Mouse (Mus musculus): ENCODE measurements around the gene Ncoa1. TPM values are rescaled to one million over a fixed set of nuclear protein-coding genes. Genes with fewer than 3 reads are reported as not detected.

Ncoa1 gene
- polyA plus RNA-seq, 1 experiment from 2014 or later: 9.5 TPM

GRCm38 (mm10) chr12:4506810-4507430 lies 29.9 kb upstream of the Ncoa1 start:
- no peak for ATAC-seq (replicated peaks; ENCODE audit: low FRiP score, low TSS enrichment, low read depth)

GRCm38 (mm10) chr12:4505298-4505697 lies 28.3 kb upstream of the Ncoa1 start:
- 80% methylated on average over 6 of the region's 6 CpGs for WGBS
- H3K27me3 ChIP-seq (replicated peaks; ENCODE audit: control insufficient read depth, insufficient read depth, low read length): no peaks in the 10 kb centered on the region
- no peak for ATAC-seq (replicated peaks; ENCODE audit: low FRiP score, low TSS enrichment, low read depth)

More at GRCm38 (mm10) chr12:4506810-4507430, 29.9 kb upstream of the Ncoa1 start:
- H3K4me3 ChIP-seq (ENCODE audit: low read depth, low read length): no peak overlapping the region
- no peak overlapping the region for H3K4me2 ChIP-seq (ENCODE audit: low read length)
- H3K27me3 ChIP-seq (replicated peaks; ENCODE audit: control insufficient read depth, insufficient read depth, low read length): no peaks in the 10 kb centered on the region
- H3K36me3 ChIP-seq (ENCODE audit: control insufficient read depth, insufficient read depth, low read length): no peaks in the 10 kb centered on the region
- 36% methylated on average over 7 of the region's 7 CpGs for WGBS
- H3K4me1 ChIP-seq (replicated peaks; ENCODE audit: control insufficient read depth, insufficient read depth, low read length): no peaks in the 10 kb centered on the region
- H3K9ac ChIP-seq (ENCODE audit: low read length): no peak overlapping the region
- DNase-seq (ENCODE audit: low spot score): peak; percentile 41
- no peak overlapping the region for H3K27ac ChIP-seq (ENCODE audit: low read depth)
- H3K9me3 ChIP-seq (ENCODE audit: control insufficient read depth, low read length): no peaks in the 10 kb centered on the region

GRCm38 (mm10) chr12:4503673-4504326 lies 26.8 kb upstream of the Ncoa1 start:
- no peaks in the 10 kb centered on the region for H3K27me3 ChIP-seq (replicated peaks; ENCODE audit: control insufficient read depth, insufficient read depth, low read length)
- WGBS: 82% methylated on average over 2 of the region's 2 CpGs
- H3K4me2 ChIP-seq (ENCODE audit: low read length): no peak overlapping the region
- H3K36me3 ChIP-seq (ENCODE audit: control insufficient read depth, insufficient read depth, low read length): no peaks in the 10 kb centered on the region
- H3K4me3 ChIP-seq (ENCODE audit: low read depth, low read length): no peak overlapping the region
- no peak overlapping the region for H3K9ac ChIP-seq (ENCODE audit: low read length)
- no peaks in the 10 kb centered on the region for H3K9me3 ChIP-seq (ENCODE audit: control insufficient read depth, low read length)
- no peaks in the 10 kb centered on the region for H3K4me1 ChIP-seq (replicated peaks; ENCODE audit: control insufficient read depth, insufficient read depth, low read length)
- no peak for ATAC-seq (replicated peaks; ENCODE audit: low FRiP score, low TSS enrichment, low read depth)
- no peak overlapping the region for H3K27ac ChIP-seq (ENCODE audit: low read depth)
- DNase-seq (ENCODE audit: low spot score): no peak

More at GRCm38 (mm10) chr12:4505298-4505697, 28.3 kb upstream of the Ncoa1 start:
- H3K4me2 ChIP-seq (ENCODE audit: low read length): no peak overlapping the region
- DNase-seq (ENCODE audit: low spot score): peak; percentile 37
- no peak overlapping the region for H3K27ac ChIP-seq (ENCODE audit: low read depth)
- no peaks in the 10 kb centered on the region for H3K36me3 ChIP-seq (ENCODE audit: control insufficient read depth, insufficient read depth, low read length)
- no peak overlapping the region for H3K4me3 ChIP-seq (ENCODE audit: low read depth, low read length)
- H3K9ac ChIP-seq (ENCODE audit: low read length): no peak overlapping the region
- no peaks in the 10 kb centered on the region for H3K4me1 ChIP-seq (replicated peaks; ENCODE audit: control insufficient read depth, insufficient read depth, low read length)
- no peaks in the 10 kb centered on the region for H3K9me3 ChIP-seq (ENCODE audit: control insufficient read depth, low read length)

- H3K9me3 ChIP-seq (ENCODE audit: control insufficient read depth, low read length): no peaks in the 10 kb centered on the region
- WGBS: 42% methylated on average over 3 of the region's 3 CpGs
Observed at GRCm38 (mm10) chr12:4501916-4502315, 24.9 kb upstream of the Ncoa1 start.

GRCm38 (mm10) chr12:4500516-4500915 lies 23.5 kb upstream of the Ncoa1 start:
- H3K9ac ChIP-seq (ENCODE audit: low read length): no peak overlapping the region
- ATAC-seq (replicated peaks; ENCODE audit: low FRiP score, low TSS enrichment, low read depth) (no peak), DNase-seq (ENCODE audit: low spot score) (no peak)
- no peaks in the 10 kb centered on the region for H3K36me3 ChIP-seq (ENCODE audit: control insufficient read depth, insufficient read depth, low read length)
- WGBS: 94% methylated on average over 4 of the region's 4 CpGs
- H3K27me3 ChIP-seq (replicated peaks; ENCODE audit: control insufficient read depth, insufficient read depth, low read length): no peaks in the 10 kb centered on the region
- H3K27ac ChIP-seq (ENCODE audit: low read depth): no peak overlapping the region
- H3K4me3 ChIP-seq (ENCODE audit: low read depth, low read length): no peak overlapping the region
- no peaks in the 10 kb centered on the region for H3K9me3 ChIP-seq (ENCODE audit: control insufficient read depth, low read length)
- no peaks in the 10 kb centered on the region for H3K4me1 ChIP-seq (replicated peaks; ENCODE audit: control insufficient read depth, insufficient read depth, low read length)
- H3K4me2 ChIP-seq (ENCODE audit: low read length): no peak overlapping the region

More at GRCm38 (mm10) chr12:4501916-4502315, 24.9 kb upstream of the Ncoa1 start:
- Histone ChIP-seq H3K4me3 (ENCODE audit: low read depth, low read length) (no peak overlapping the region), H3K4me1 (replicated peaks; ENCODE audit: control insufficient read depth, insufficient read depth, low read length) (no peaks in the 10 kb centered on the region), H3K27me3 (replicated peaks; ENCODE audit: control insufficient read depth, insufficient read depth, low read length) (no peaks in the 10 kb centered on the region), H3K36me3 (ENCODE audit: control insufficient read depth, insufficient read depth, low read length) (no peaks in the 10 kb centered on the region), H3K9ac (ENCODE audit: low read length) (no peak overlapping the region), H3K27ac (ENCODE audit: low read depth) (no peak overlapping the region), H3K4me2 (ENCODE audit: low read length) (no peak overlapping the region)
- DNase-seq (ENCODE audit: low spot score): no peak
- no peak for ATAC-seq (replicated peaks; ENCODE audit: low FRiP score, low TSS enrichment, low read depth)

- H3K4me3 ChIP-seq (ENCODE audit: low read depth, low read length): no peak overlapping the region
- no peaks in the 10 kb centered on the region for H3K27me3 ChIP-seq (replicated peaks; ENCODE audit: control insufficient read depth, insufficient read depth, low read length)
- H3K36me3 ChIP-seq (ENCODE audit: control insufficient read depth, insufficient read depth, low read length): no peaks in the 10 kb centered on the region
- no peaks in the 10 kb centered on the region for H3K9me3 ChIP-seq (ENCODE audit: control insufficient read depth, low read length)
- no peak overlapping the region for H3K4me2 ChIP-seq (ENCODE audit: low read length)
- ATAC-seq (replicated peaks; ENCODE audit: low FRiP score, low TSS enrichment, low read depth): no peak
- DNase-seq (ENCODE audit: low spot score): no peak
- WGBS: 73% methylated on average over 3 of the region's 3 CpGs
- H3K27ac ChIP-seq (ENCODE audit: low read depth): no peak overlapping the region
- no peaks in the 10 kb centered on the region for H3K4me1 ChIP-seq (replicated peaks; ENCODE audit: control insufficient read depth, insufficient read depth, low read length)
- no peak overlapping the region for H3K9ac ChIP-seq (ENCODE audit: low read length)
Observed at GRCm38 (mm10) chr12:4499651-4500175, 22.7 kb upstream of the Ncoa1 start.

- WGBS: 55% methylated on average over 6 of the region's 6 CpGs
- H3K9me3 ChIP-seq (ENCODE audit: control insufficient read depth, low read length): no peaks in the 10 kb centered on the region
- no peak overlapping the region for H3K4me2 ChIP-seq (ENCODE audit: low read length)
- peak; percentile 51 for DNase-seq (ENCODE audit: low spot score)
- no peaks in the 10 kb centered on the region for H3K4me1 ChIP-seq (replicated peaks; ENCODE audit: control insufficient read depth, insufficient read depth, low read length)
- no peak overlapping the region for H3K27ac ChIP-seq (ENCODE audit: low read depth)
- ATAC-seq (replicated peaks; ENCODE audit: low FRiP score, low TSS enrichment, low read depth): no peak
- H3K4me3 ChIP-seq (ENCODE audit: low read depth, low read length): no peak overlapping the region
- no peaks in the 10 kb centered on the region for H3K36me3 ChIP-seq (ENCODE audit: control insufficient read depth, insufficient read depth, low read length)
- H3K9ac ChIP-seq (ENCODE audit: low read length): no peak overlapping the region
- H3K27me3 ChIP-seq (replicated peaks; ENCODE audit: control insufficient read depth, insufficient read depth, low read length): no peaks in the 10 kb centered on the region
Observed at GRCm38 (mm10) chr12:4488411-4488810, 11.4 kb upstream of the Ncoa1 start.

- Histone ChIP-seq H3K9ac (ENCODE audit: low read length) (no peak overlapping the region), H3K27me3 (replicated peaks; ENCODE audit: control insufficient read depth, insufficient read depth, low read length) (no peaks in the 10 kb centered on the region), H3K36me3 (ENCODE audit: control insufficient read depth, insufficient read depth, low read length) (no peaks in the 10 kb centered on the region), H3K9me3 (ENCODE audit: control insufficient read depth, low read length) (no peaks in the 10 kb centered on the region), H3K27ac (ENCODE audit: low read depth) (no peak overlapping the region), H3K4me1 (replicated peaks; ENCODE audit: control insufficient read depth, insufficient read depth, low read length) (no peaks in the 10 kb centered on the region), H3K4me3 (ENCODE audit: low read depth, low read length) (no peak overlapping the region), H3K4me2 (ENCODE audit: low read length) (no peak overlapping the region)
- ATAC-seq (replicated peaks; ENCODE audit: low FRiP score, low TSS enrichment, low read depth) (no peak), DNase-seq (ENCODE audit: low spot score) (peak; percentile 31)
- 72% methylated on average over 4 of the region's 4 CpGs for WGBS
Observed at GRCm38 (mm10) chr12:4483386-4483785, 6.4 kb upstream of the Ncoa1 start.

Data from intestine, embryonic 14.5 days (tissue).